Mouse (Mus musculus) retina, adult 2 months (tissue): ENCODE measurements at regions not wholly inside any gene's neighbourhood (a gene's known extent, or its start where the extent isn't known, plus 50 kb on each side); places are given as distances from the start of the nearest gene placed in this dataset.
"Not testable (repeated sequence)": the region's sequence is repeated elsewhere in the genome, so short reads cannot be mapped to it uniquely, and the experiment has no call there.

Experiments used
- DNase-seq: peaks from one replicate; pipeline ENCODE4 v3.0.0-alpha.2; 2012; ENCODE audit warnings: low read depth, low spot score

DNA sequence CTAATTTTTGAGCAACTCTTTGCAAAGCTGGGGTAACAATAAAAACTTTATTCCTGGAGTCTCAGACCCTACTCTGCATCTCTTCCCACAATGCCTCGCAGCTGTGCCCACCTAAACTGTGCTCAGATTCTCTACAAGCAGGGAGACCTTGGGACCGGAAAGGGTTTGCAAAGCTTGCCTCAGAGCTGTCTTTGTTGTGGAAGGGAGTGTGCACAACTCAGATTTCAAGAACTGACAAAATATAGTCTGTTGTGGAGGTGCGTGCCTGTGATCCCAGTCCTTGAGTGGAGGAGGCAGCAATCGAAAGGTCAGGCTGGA lies 530.2 kb downstream of the Pdcd6ip start:
- DNase-seq = no peak

DNA sequence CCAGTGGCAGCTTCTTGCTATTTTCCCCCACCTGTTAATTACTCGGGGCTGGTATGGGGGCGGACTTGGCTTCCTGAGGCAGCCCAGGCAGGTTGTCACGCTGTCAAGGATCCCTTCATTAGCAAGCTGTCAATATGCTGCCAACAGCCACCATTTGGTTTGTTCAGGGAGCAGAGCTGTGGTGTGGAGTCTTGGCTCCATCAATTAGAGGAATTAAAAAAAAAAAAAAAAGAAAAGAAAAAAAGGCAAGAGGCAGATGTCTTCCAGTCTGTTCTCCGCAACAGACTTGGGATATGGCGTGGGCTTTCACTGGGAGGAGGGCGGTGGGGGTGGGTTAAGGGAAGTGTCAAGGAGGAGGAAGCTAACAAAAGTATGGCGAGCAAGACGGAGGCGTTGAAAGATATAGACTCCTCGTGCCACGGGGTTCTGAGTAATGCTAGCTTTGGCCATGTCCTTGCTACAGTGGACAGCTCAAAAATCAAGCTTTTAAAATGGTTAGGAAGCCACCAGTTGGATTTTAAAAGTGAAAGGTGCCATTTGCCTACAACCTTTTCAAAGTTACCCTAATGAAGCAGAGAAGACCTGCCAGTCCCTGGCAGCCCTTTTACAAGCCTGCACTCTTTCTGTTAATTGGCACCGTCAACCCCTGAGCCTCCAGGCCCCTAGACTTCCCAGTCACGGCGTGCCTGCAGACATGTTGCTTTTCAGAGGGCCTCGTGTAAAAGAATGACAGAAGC lies 530.7 kb downstream of the Pdcd6ip start:
- no peak for DNase-seq

DNA sequence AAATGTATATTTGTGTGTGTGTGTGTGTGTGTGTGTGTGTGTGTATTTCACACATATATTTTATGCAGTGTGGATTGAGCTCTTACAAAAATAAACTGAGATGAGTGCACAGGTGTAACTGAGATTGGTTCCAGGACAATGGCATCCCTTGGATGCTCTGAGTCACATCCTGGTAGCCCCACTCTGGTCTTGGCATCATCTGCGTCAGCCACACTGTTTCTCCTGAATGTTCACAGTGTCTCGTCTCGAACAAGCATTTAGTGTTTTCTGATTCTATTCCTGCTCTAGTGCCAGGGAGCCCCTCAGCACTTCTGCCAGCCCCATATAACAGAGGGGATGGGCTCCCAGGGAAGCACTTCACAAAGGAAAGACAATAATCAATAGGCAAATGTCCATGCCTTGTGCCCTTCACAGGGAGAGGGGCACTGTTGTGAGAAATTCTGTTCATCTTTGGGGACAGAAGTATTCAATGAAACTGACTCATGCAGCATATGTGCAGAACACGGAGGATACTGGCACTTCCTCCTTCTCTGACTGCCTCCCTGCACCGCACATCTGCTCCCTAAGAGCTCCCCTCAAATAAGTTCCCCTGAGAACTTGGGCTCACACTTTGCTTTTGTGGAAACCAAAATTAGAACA lies 536.2 kb downstream of the Pdcd6ip start:
- DNase-seq = no peak

DNA sequence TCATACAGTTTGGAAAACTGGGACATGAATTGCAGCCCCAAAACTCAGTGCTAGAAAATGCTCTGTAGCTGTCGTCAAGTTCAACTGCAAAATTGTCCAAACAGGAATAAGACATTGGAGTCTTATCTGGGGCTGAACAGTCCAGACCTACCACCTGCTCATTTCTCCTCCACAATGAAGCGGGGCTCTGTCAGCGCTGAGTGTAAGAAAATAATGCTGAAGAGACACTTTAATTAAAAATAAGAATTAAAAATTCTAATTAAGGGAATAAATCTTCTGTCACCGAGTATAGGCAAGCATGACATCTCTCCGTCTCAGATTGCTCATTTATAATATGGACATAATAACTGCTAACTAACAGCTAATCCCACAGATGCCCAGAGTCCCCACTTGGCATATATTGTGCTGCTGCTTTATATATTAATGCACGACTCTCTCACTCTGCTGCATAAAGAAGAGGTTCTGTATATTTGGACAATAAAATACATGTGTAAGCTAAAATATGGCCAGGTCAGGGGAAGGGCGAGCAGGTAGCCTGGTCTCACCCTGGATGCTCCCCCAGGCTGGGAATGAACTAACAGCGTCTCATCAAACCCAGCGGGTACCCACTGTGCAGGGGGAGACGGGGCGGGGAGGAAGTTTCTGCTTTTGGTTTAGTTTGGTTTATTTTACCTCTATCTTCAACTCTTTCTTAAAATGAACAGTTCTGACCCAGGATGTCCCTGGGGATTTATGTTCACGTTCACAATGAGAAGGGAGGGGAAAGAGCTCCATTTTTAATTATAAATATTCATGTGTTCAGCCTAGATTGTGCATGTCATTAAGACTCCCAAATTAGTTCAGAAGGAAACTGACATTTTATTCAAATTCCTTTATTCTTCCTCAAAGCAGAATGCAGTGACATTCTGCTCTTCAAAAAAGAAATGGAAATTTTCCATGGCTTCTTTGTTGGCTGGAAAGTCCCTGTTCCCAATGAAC lies 544.9 kb downstream of the Pdcd6ip start:
- DNase-seq = no peak

DNA sequence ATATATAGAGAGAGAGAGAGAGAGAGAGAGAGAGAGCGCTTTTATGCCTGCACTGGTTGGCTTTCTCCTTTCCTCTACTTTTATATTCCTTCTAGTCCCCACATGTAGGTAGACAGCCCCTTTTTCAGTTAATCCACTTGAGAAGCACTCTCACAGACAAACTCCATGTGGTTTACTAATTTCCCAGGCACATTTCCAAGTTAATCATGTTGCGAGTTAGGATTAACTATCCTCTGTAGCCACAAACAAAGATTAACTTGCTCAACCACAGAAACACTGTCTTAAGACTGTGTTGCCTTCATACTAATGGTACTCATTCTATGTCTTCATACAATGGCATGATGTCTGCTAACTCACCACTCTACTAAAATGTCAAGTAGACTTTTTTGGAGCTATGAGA lies 548.0 kb downstream of the Pdcd6ip start:
- DNase-seq = no peak

DNA sequence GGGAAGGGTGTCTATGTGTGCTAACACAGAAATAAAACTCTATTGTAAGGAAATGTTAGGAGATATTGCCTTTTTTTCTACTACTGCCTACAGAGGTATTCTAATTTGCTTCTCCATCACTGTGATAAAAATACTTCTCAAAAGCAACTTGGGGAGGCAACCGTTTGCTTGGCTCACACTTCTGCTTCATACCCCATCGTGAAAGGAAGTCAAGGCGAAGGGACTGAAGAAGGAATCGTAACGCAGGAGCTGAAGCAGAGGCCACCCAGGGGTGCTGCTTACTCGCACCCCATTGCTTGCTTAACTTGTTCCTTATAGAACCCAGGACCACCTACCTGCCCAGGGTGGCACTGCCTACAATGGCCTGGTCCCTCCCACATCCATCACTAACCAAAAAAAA lies 550.0 kb downstream of the Pdcd6ip start:
- DNase-seq = no peak

DNA sequence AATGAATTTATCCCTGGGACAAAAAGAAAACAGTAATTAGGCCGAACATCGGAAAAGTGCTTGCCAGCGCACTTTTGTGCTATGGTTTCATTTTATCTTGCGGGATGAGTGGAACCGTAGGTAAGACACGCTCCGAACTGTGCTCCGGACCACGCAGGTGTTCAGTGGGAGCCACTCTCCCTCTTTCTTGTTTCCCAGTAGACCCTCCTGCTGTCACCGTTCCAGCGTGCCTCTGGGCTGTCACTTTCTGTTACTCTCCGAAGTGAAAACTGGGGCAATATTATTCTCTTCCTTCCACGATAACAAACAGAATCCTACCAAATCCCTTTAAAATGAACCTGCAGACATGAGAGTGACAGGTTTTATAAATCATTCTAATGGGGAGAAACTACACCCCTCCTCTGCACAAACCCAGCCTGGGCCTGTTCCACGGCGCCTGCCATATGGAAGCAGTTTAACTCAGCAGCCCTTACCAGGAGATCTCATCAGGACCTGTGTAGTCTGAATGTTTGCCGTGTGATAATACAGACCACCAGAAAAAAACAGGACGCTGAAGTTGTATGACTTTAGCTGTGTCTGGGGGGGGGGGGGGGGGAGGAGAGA lies 550.5 kb downstream of the Pdcd6ip start:
- DNase-seq = no peak

DNA sequence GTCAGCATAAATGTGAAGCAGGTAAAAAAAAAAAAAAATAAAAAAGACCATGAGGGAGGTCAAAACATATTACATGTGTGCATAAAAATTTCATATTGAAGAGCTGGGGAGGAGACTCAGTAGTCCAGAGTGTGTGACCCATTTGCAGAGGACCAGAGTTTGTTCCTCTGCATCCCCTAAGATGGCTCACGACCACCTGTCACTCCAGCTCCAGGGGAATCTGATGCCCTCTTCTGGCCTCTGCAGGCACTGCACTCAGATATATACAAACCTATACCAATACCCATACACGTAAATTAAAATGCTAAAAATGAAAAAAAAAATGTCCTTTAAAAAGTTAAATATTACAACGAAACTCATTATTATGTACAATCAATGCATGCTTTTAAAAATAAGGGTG lies 551.4 kb downstream of the Pdcd6ip start:
- no peak for DNase-seq

DNA sequence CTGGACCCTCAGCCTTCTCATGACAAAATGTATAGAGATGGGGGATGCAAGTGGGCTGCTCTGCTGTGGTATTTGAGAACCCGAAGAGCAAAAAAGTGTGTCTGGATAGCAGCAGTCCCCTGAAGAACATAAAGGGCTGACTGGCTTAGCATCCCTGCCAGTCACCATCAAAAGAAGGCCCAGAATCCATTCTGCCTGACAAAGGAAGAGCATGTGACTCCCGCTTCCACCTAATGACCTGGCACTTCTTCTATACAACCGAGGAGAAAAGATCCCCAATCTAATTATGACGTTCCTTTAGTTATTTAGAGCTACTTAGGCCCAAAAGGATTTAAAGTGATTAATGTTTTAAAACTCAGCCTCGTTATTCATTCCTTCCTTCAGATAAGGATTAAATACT lies 559.0 kb downstream of the Pdcd6ip start:
- no peak for DNase-seq

DNA sequence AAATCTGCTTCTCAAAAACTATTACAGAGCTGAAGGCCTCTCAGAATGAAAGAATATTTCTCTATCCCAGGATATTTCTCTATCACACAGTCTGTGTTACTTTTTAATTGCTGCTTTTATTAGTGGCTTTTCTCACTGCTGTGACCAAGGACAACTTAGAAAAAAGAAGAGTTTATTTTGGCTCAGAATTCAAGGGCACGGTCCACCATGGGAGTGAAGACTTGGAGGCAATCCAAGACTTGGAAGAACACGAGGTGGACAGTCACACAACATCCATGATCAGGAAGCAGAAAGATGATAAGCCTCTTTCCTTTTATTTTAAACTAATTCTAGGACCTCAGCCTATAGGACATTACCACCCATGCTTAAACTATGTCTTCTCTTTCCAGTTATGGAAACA lies 561.5 kb downstream of the Pdcd6ip start:
- DNase-seq = no peak

DNA sequence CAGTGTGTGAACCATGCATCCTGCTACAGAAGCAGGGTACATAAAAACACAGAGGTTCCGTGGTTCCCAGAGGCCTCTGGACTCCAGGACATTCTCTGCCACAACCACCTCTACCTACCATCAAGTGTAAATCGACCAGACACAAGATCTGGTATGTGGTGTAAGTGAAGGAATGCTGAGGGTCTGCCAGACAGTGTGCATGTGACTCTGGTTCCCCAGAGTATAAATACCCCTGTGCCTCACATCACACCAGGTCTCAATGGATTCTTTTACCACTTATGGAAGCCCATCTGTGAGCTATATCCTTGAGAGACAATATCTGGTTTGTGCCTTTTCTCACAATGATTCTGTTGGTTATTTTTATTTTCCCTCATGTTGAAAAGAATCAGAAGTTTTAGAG lies 563.0 kb downstream of the Pdcd6ip start:
- no peak for DNase-seq

DNA sequence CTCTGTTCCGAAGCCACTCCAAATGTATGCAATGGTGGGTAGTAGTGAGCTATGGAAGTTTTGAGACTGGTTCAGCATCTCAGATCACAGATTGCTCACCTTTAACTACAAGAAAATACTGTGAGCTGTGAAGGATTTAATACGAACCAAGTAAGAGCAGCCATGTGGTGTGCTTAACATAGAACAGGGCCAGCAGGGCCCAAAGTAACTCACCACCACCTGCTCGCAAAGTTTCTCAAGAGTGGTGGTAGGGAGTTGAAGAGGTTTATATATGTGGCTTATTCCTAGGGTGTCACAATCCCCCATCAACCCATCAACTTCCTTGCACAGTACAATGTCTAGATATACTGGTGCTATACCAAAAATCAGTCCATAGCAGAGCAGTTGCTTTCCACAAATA lies 573.4 kb downstream of the Pdcd6ip start:
- DNase-seq = no peak

DNA sequence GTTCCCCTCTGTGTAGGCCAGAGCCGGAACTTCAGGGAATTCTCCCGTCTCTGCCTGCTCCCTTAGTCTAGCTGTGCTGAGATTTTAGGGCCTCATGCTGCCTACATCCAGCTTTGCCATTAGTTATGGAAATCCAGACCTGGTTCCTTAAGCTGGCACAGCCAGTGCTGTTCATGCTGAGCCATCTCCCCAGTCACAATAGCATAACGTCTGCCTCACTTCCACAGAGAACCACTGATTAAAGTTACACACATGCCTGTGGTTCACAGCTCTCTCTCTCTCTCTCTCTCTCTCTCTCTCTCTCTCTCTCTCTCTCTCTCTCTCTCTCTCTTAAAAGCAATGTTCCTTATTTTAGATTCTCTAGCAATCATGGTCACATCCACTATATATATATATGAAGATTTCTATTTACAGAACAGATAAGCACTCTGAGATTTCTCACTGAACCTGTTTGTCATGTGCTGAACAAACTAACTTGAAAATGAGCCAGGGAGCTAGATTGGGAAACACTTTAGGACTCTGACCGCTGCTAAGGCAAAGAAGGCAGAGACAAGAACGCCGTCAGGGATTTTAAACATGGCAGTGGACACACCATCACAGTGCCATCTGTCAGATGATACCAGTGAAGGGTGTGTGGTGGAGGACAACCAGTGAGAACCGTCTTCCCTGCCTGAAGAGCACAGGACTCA lies 584.9 kb downstream of the Pdcd6ip start:
- DNase-seq = no peak

DNA sequence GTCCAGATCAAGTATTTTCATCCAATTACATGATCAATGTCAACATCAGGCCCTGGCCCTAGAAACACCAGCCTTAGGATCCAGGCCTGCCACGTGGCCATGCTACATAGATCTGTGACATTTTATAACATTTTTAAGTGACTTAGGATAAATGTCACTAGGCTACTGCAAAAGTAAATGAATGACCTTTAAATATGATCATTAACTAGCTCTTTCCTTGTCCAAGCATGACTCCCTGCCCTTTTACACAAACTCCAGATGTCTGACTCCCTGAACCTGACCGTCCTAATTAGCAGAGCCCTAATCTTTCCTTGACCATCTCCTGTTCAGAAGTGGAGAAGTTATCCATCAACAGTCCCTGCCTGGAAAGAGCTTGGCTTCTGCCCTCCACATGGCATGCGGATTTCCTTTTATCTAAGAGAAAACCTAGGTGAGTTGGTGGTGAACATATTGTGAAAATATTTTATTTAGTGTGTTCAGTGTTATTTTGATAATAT lies 585.8 kb downstream of the Pdcd6ip start:
- DNase-seq = no peak

DNA sequence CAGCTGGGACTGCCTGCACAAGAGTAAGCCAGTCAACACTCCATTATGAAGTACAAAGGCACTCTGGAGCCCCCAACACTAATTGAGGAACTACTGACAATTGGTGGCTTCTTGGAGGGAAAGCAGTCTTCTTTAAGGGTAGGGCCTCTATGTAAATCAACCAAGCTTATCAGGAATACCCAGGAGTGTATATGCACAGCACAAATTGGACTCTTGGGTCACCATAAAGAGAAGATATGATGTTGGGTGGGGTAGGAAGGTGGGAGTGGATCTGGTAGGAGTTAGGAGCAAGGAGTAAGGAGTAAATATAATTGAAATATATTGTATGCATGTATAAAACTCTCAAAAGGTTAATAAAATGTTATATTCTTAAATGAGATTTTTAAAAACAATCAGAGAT lies 587.7 kb downstream of the Pdcd6ip start:
- DNase-seq = no peak

DNA sequence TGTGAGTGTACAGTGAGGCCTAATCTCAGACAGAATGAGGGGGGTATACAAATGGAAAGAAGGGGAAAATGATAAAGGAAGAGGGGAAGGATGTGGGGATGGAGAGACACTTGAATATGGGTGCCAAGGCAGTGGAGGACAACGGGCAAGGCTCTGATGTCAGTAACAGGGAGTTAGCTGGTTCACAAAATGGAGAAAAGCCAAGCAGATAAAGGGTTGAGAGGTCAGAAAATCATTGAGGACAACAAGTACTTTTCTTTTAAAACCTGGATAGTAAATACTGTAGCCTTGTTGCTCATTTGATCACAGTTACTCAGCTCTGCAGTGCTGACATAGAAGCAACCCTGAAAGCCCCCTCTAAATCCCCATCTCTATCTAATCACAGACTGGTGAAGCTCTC lies 588.3 kb downstream of the Pdcd6ip start:
- DNase-seq = no peak

DNA sequence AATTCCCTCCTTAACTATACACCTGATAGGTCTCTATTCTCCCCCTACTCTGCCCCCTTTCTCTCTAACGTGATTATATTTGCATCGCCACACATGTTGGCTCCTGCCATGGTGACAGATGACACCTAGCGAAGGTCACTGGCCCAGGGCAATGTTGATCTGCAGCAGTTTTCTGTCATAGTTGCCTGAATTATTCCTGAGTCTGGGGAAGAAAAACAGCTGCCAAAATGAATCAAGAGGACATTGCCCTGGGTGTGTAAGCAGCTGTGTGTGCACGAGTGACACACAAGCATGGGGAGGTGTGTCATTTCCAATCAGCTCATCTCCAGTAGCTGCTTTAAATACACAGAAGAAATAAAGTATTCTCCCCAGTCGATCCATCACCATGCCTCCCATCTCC lies 592.5 kb downstream of the Pdcd6ip start:
- peak; percentile 4 for DNase-seq

DNA sequence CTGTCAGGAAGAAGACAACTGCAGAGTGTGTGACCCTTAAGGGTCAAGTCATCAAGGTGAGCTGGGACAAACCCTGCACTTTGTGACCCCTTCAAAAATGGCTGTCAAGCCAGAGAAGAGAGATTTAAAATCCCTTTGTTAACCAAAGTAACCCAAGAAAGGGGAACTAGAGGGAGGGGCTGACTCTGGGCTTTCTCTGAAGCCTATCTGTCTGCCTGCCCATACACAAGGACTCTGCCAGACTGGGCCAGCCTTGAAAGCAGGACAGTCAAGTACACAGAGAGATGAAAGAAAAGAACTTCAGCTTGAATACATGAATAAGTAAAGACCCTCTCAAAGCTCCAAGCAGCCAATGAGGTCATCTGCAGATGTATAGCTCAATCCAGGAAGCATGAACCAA lies 595.3 kb downstream of the Pdcd6ip start:
- no peak for DNase-seq

DNA sequence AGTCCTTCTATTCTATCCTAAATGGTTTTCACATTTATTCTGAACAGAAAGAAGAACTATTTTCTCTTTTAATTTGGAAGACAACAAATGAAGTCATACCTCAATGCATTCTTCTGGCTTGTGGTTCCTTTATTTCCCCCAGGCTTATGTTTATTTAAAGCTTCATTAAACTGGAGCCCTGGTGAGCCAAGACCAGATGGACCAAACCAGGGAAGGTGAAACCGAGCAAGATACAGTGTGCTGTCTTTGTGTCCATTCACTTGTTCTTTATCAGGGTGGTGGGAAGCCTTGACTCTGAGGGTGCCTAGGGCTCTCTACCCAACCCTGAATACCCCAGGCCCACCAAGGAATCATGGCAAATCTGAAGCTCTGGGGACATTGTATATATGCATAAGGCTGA lies 606.3 kb downstream of the Pdcd6ip start:
- no peak for DNase-seq

DNA sequence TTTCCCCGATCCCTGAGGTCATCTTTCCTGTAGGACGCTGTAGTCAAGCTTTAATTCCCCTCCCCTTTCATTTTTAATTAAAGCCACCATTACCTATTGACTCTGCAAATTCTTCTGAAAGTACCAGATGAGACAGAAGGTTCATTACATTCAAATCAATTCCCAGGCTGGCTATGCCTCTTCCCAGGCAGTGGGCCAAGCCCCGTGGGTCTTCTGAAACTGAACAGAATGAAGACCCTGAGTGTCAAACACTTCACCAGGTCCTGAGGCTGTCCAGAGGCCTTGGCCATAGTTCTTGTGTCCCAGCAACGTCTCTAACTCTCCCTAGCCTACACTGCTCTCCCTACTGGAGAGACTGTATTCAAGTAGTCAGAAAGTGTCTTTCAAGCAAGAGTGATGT lies 607.4 kb downstream of the Pdcd6ip start:
- DNase-seq = no peak

DNA sequence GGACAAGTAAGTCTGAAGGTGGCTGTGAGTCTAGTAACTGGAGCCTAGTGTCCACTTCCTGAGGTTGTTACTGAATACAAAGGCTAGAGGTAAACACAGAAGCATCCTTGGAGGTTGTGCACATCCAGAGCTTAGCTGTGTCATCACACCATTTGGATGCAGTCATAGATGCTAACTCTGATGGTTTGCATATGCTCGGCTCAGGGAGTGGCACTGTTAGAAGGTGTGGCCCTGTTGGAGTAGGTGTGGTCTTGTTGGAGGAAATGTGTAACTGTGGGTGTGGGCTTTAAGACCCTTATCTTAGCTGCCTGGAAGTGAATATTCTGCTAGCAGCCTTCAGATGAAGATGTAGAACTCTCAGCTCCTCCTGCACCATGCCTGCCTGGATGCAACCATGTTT lies 612.6 kb downstream of the Pdcd6ip start:
- not testable (repeated sequence) for DNase-seq
